Mouse (Mus musculus) E14TG2a.4 (cell line): ENCODE data around the gene Pakap.

Source experiments
- CTCF ChIP-seq: conservative IDR thresholded peaks from 2 replicates; pipeline ENCODE4 v1.5.1; 2014; ENCODE audit warnings: low read length
- NANOG ChIP-seq: IDR thresholded peaks from 2 replicates; pipeline ENCODE4 v1.6.1; 2014; ENCODE audit warnings: borderline replicate concordance, low read length, mixed read lengths
- POU5F1 ChIP-seq: IDR thresholded peaks from 2 replicates; pipeline ENCODE4 v1.6.1; 2014; ENCODE audit warnings: low read length, borderline replicate concordance

GRCm38 (mm10) chr4:57651547-57651946 lies 83.6 kb downstream of the Pakap start:
- no peak for TF ChIP-seq POU5F1
- no peak for TF ChIP-seq CTCF
- TF ChIP-seq NANOG = no peak
